Comparison of ENCODE assay signal across 9 mouse cellular contexts in genomic region chr12:15731261-15731660, GRCm38 (mm10).
A peak's percentile ranks its signal among the peaks of the same experiment; 100 is the strongest.
DNase-seq lines count a peak whose midpoint lies in the region; ATAC-seq and TF ChIP-seq lines count a peak whose summit lies in the region.
"Had no signal": no experiment of that assay in that cellular context is flagged by ENCODE, and none has a peak within 500 bp of the region (broad histone marks: within the 10 kb centered on the region; RNA-seq: fewer than 3 reads in every experiment).

No protein-coding gene starts in this region.

- no peak overlapping the region for H3K9ac ChIP-seq in heart, embryonic 11.5 days (ENCODE audit: low read depth, low read length)
- H3K9ac ChIP-seq in stomach, embryonic 15.5 days = no peak overlapping the region
- H3K9ac ChIP-seq in stomach, postnatal 0 days (ENCODE audit: low read length) = no peak overlapping the region
- no peak overlapping the region for H3K9ac ChIP-seq in hindbrain, embryonic 14.5 days
- no peak overlapping the region for H3K9ac ChIP-seq in liver, embryonic 12.5 days

- H3K36me3 ChIP-seq in heart, embryonic 11.5 days (ENCODE audit: control insufficient read depth, insufficient read depth, low read length) = no peaks in the 10 kb centered on the region
- H3K36me3 ChIP-seq in stomach, embryonic 15.5 days = no peaks in the 10 kb centered on the region
- H3K36me3 ChIP-seq in stomach, postnatal 0 days (ENCODE audit: control insufficient read depth, insufficient read depth, low read length) = no peaks in the 10 kb centered on the region
- H3K36me3 ChIP-seq in hindbrain, embryonic 14.5 days (replicated peaks; ENCODE audit: control insufficient read depth, insufficient read depth) = no peaks in the 10 kb centered on the region
- no peaks in the 10 kb centered on the region for H3K36me3 ChIP-seq in liver, embryonic 12.5 days
- H3K36me3 ChIP-seq: G1E had no signal

- peak; percentile 36 to 53 for DNase-seq in heart, adult 18-20 months
- DNase-seq in stomach, postnatal 0 days (ENCODE audit: low spot score) = no peak
- peak; percentile 45 for DNase-seq in hindbrain, embryonic 14.5 days (ENCODE audit: low spot score)
- peak; percentile 43 for DNase-seq in testis, postnatal 14 days (ENCODE audit: low spot score)
- DNase-seq in spleen, adult 12 weeks (ENCODE audit: low spot score) = no peak

- H3K27me3 ChIP-seq in heart, embryonic 11.5 days (ENCODE audit: control insufficient read depth, insufficient read depth, low read length) = no peaks in the 10 kb centered on the region
- no peaks in the 10 kb centered on the region for H3K27me3 ChIP-seq in stomach, embryonic 15.5 days (replicated peaks)
- no peaks in the 10 kb centered on the region for H3K27me3 ChIP-seq in stomach, postnatal 0 days (ENCODE audit: control insufficient read depth, insufficient read depth, low read length)
- H3K27me3 ChIP-seq in hindbrain, embryonic 14.5 days (ENCODE audit: control insufficient read depth, insufficient read depth, low read length) = no peaks in the 10 kb centered on the region
- H3K27me3 ChIP-seq in liver, embryonic 12.5 days (replicated peaks) = no peaks in the 10 kb centered on the region

- no peak for TF ChIP-seq CTCF in stomach, postnatal 0 days (IDR thresholded peaks at IDR 0.05; ENCODE audit: low read depth)

- H3K4me3 ChIP-seq in heart, embryonic 11.5 days (ENCODE audit: low read depth, low read length) = no peak overlapping the region
- H3K4me3 ChIP-seq in stomach, embryonic 15.5 days (replicated peaks) = no peak overlapping the region
- H3K4me3 ChIP-seq in stomach, postnatal 0 days (ENCODE audit: low read depth, low read length) = no peak overlapping the region
- H3K4me3 ChIP-seq in hindbrain, embryonic 14.5 days (replicated peaks; ENCODE audit: low read length) = no peak overlapping the region
- no peak overlapping the region for H3K4me3 ChIP-seq in liver, embryonic 12.5 days

- no peak overlapping the region for H3K4me2 ChIP-seq in heart, embryonic 11.5 days
- no peak overlapping the region for H3K4me2 ChIP-seq in stomach, embryonic 15.5 days
- no peak overlapping the region for H3K4me2 ChIP-seq in stomach, postnatal 0 days (replicated peaks; ENCODE audit: low read depth)
- no peak overlapping the region for H3K4me2 ChIP-seq in hindbrain, embryonic 14.5 days (replicated peaks)
- H3K4me2 ChIP-seq in liver, embryonic 12.5 days = no peak overlapping the region

- H3K9me3 ChIP-seq in heart, embryonic 11.5 days (replicated peaks; ENCODE audit: control insufficient read depth, low read length) = no peaks in the 10 kb centered on the region
- H3K9me3 ChIP-seq in stomach, embryonic 15.5 days = no peaks in the 10 kb centered on the region
- H3K9me3 ChIP-seq in stomach, postnatal 0 days (ENCODE audit: control insufficient read depth, low read length) = no peaks in the 10 kb centered on the region
- no peaks in the 10 kb centered on the region for H3K9me3 ChIP-seq in hindbrain, embryonic 14.5 days (ENCODE audit: control insufficient read depth, low read length)
- no peaks in the 10 kb centered on the region for H3K9me3 ChIP-seq in liver, embryonic 12.5 days (replicated peaks)

- no peak overlapping the region for H3K27ac ChIP-seq in heart, embryonic 11.5 days (ENCODE audit: low read depth, low read length)
- H3K27ac ChIP-seq in stomach, embryonic 15.5 days = peak overlapping the region; percentile 9; the same call in 1 of the 2 replicates
- H3K27ac ChIP-seq in stomach, postnatal 0 days (replicated peaks) = no peak overlapping the region
- peak overlapping the region; percentile 34 for H3K27ac ChIP-seq in hindbrain, embryonic 14.5 days
- H3K27ac ChIP-seq in liver, embryonic 12.5 days = no peak overlapping the region

- H3K4me1 ChIP-seq in heart, embryonic 11.5 days (ENCODE audit: control insufficient read depth, insufficient read depth, low read length) = no peaks in the 10 kb centered on the region
- H3K4me1 ChIP-seq in stomach, embryonic 15.5 days = peaks cover 7% of the 10 kb centered on the region; the same call in 1 of the 2 replicates
- no peaks in the 10 kb centered on the region for H3K4me1 ChIP-seq in stomach, postnatal 0 days (replicated peaks; ENCODE audit: control insufficient read depth, insufficient read depth)
- H3K4me1 ChIP-seq in hindbrain, embryonic 14.5 days (replicated peaks; ENCODE audit: control insufficient read depth, insufficient read depth, low read length) = no peaks in the 10 kb centered on the region
- H3K4me1 ChIP-seq in liver, embryonic 12.5 days = no peaks in the 10 kb centered on the region

- TF ChIP-seq EP300 in stomach, postnatal 0 days (optimal IDR thresholded peaks at IDR 0.05) = no peak

- ATAC-seq in heart, embryonic 11.5 days (replicated peaks; ENCODE audit: insufficient number of reproducible peaks, low FRiP score, low TSS enrichment) = no peak
- no peak for ATAC-seq in stomach, embryonic 15.5 days (ENCODE audit: insufficient read depth, low FRiP score, low read depth)
- ATAC-seq in stomach, postnatal 0 days (ENCODE audit: low FRiP score, low TSS enrichment) = no peak
- ATAC-seq in hindbrain, embryonic 14.5 days (ENCODE audit: low FRiP score) = peak; percentile 51; the same call in 1 of the 2 replicates
- no peak for ATAC-seq in liver, embryonic 12.5 days

- WGBS in heart, embryonic 11.5 days (ENCODE audit: insufficient replicate concordance) = 57% methylated on average over 3 of the region's 3 CpGs
- 32% methylated on average over 3 of the region's 3 CpGs for WGBS in stomach, embryonic 15.5 days
- WGBS in stomach, postnatal 0 days = 45% methylated on average over 3 of the region's 3 CpGs
- WGBS in hindbrain, embryonic 14.5 days = 19% methylated on average over 3 of the region's 3 CpGs
- WGBS in liver, embryonic 12.5 days (ENCODE audit: insufficient replicate concordance) = 51% methylated on average over 3 of the region's 3 CpGs

Comparison
In these comparisons a context has a peak if more than half of its experiments do, and no peak if none do; other contexts are left out.
1. H3K27ac ChIP-seq: peak in stomach, embryonic 15.5 days (single experiment) and hindbrain, embryonic 14.5 days (single experiment); none in heart, embryonic 11.5 days (single experiment), stomach, postnatal 0 days (single experiment) and liver, embryonic 12.5 days (single experiment).
2. DNase-seq: peak in heart, adult 18-20 months (2 of 2), hindbrain, embryonic 14.5 days (single experiment) and testis, postnatal 14 days (single experiment); none in stomach, postnatal 0 days (single experiment) and spleen, adult 12 weeks (single experiment).